Mouse (Mus musculus): ENCODE data around the gene Pds5b.
"Not testable (repeated sequence)": the region's sequence is repeated elsewhere in the genome, so short reads cannot be mapped to it uniquely, and the experiment has no call there.

The Pds5b gene

DNA sequence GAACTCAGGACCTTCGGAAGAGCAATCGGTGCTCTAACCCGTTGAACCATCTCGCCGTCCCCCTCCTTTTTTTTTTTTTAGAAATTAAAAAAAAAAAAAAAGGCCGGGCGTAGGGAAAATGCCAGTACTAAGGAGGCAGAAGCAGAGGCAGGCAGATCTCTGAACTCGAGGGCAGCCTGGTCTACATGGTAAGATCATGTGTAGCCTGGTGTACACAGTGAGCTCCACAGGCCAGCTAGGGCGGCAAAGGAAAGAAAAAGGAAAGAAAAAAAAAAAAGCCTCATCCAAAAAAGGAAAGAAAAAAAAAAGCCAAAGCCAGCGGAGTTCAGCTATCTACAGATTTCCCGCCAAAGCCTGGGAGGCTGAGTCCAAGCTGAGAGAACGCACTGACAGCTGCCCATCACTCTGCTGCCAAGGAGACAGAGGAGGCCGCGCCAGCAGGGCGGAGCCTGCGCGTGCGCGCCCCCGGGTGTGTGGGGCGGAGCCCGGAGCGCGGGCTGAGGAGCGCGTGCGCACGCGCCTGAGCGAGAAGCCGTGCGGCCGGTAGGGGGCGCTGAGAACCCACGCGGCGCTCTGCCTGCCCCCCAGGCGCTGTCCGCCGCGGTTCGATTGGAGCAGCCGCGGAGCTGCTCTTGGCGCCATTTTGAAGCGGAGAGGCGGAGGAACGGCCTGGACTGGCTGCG is at the start of gene Pds5b:
TSS of gene Pds5b (plus strand) at position 587 of the 683 bp plus-strand sequence.
- DNase-seq: peak; percentile 94

DNA sequence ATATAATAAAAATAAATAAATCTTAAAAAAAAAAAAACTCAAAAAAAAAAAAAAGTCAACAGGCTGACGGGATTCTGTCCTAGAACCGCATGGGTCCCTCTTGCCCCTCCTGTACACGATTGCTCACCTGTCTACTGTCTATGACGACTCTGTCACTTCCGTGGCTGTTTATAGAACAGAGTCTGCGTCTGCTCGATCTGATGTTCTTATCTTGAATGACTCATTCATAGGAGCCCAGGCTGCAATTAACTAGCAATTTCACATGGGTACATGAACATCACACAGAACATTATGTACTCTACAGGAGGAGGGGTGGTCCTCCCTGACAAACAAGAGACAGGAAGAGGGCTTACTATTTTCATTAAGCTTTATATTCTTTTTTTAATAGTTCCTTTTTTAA is 48.0 kb upstream of the Pds5b start:
- DNase-seq: no peak

DNA sequence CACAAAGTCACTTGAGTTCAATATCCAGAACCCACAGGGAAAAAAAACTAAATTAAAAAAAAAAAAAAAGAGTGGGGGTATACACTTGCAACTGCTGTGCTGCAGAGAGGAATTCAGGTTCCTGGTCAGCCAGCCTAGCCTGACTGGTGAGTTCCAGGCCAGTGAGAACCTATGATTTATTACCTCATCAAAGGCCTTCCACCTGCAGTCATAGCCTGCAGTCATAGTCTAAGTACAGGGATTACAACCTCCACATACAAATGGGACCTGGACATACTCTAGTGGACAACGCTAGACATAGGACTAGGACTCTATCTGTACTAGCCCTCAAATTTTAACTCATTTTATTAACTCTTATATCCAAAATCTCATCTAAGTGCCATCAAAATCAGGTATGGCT is 44.3 kb upstream of the Pds5b start:
- DNase-seq: no peak

DNA sequence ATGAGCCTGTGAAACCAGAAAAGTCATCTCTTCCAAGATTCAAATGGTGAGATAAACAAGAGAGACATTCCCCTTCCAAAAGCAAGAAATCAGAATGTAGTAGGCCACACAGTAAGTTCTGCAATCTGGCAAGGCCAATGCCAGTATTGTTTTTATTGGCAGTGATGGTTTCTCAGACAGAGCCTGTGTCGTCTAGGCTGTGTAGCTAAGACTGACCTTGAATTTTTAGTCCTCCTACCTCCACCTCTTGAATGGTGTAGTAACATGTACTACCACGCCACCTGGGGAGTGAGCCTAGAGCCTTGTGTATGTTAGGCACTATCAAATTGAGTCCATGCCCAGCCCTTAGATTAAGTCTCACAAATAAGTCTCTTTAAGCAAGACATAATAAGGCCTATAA is 43.8 kb upstream of the Pds5b start:
- no peak for DNase-seq

DNA sequence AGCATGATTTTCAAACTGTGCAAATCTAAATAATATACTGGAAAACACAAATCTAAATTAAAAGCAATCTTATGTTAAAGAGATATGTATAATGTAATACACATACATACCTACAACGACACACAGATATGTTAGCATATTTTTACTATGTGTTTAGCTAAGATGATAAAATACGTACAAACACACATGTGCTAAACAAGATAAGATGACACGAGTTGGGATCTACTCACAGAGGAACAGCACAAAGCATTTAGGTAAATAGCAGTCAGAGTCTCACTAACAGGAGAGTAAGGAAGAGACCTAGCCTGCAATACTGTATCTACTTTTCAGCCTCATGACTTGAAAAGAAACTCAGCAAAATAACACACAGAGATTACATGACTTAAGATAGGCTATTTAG is 32.1 kb upstream of the Pds5b start:
- no peak for DNase-seq

DNA sequence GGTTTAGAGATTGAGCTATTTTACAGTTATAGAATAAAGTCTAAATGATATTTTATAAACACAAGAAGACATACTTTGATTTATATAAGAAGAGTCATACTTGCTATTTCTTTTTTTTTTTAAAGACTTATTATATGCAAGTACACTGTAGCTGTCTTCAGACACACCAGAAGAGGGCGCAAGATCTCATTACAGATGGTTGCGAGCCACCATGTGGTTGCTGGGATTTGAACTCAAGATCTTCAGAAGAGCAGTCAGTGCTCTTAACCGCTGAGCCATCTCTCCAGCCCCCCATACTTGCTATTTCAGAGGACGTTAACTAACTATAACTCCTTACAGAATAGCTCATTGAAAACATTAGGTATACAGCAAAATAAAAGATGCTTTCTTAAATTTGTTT is 30.1 kb upstream of the Pds5b start:
- not testable (repeated sequence) for DNase-seq

DNA sequence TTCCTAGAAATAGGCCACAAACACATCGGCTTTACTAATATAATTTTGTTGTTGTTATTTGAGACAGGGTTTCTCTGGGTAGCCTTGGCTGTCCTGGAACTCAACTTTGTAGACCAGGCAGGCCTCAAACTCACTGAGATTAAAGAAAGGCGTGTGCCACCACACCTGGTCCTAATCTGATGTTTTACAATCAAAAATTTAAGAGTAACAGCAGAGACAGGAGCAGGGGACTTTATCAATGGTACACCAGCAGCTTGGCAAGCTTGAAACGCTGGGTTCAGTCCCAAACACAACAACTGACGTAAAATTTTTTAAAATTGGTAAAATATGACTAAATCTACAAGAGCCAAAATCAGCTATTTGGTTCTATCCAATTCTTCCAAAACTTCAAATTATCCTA is 28.6 kb upstream of the Pds5b start:
- DNase-seq: no peak

DNA sequence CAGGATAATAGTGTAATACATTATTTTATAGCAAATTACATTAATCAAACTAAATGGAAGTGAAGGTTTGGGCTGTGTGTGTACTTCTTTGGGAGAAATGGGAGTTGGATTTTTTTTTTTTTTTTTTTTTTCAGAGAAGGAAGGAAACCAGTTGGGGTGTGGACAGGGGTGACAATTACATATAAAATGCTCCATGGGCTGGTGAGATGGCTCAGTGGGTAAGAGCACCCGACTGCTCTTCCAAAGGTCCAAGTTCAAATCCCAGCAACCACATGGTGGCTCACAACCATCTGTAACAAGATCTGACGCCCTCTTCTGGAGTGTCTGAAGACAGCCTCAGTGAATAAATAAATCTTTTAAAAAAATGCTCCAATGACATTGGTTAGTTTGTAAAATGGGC is 21.0 kb upstream of the Pds5b start:
- no peak for DNase-seq

DNA sequence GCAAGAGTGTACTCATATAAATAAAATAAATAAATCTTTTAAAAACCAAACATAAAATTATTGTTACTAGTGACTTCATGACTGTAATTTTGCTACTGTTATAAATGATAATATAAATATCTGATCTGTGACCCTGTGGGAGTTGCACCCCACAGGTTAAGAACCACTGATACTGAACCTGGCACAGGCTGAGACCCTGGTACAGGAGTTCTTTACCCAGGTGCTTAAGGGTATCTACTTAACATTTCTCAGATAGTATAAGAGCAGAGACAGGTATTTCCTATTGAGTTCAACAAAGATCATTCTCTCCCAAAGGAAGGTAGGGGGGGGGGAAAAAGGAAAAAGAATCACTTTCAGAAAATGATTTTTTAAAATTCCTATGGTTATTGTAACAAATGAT is 19.0 kb upstream of the Pds5b start:
- no peak for DNase-seq

DNA sequence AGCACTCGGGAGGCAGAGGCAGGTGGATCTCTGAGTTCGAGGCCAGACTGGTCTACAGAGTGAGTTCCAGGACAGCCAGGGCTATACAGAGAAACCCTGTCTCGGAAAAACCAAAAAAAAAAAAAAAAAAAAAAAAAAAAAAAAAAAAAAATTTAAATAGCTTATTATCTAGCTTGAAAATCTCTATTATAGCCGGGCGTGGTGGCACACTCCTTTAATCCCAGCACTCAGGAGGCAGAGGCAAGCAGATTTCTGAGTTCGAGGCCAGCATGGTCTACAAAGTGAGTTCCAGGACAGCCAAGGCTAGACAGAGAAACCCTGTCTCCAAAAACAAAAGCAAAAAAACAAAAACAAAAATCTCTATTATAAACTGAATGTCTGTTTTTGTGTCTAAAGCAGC is 14.1 kb upstream of the Pds5b start:
- not testable (repeated sequence) for DNase-seq

DNA sequence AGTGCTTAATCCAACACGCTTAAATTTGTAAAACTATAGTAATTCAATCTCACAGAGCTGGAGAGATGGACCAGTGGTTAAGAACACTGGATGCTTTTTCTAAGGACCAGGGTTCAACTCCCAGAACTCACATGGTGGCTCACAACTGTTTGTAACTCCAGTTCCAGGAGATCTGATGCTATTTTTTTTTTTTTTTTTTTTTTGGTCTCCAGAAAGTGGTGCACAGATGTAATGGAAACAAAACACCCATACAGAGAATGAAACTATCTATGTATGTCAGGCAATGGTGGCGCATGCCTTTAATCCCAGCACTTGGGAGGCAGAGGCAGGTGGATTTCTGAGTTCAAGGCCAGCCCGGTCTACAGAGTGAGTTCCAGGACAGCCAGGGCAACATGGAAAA is 13.2 kb upstream of the Pds5b start:
- DNase-seq: not testable (repeated sequence)

DNA sequence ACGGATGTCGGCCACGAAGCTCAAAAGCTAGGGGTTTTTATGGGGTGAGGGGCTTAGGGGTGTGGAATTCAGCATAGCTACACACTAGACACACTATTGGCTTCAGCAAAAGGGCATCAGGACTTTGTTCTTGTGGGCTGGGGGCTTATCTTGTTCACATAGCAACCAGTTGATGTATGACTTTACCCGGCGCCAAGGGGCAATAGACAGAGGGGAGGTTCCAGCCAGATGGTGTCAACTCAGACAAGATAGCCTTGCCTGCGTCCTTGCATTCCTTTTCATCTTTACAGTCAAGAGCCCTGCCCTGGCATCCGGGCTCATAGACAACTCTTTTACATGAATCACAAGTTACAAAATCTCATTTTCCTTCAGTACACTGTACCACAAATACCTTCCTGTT is 9.6 kb upstream of the Pds5b start:
- not testable (repeated sequence) for DNase-seq

DNA sequence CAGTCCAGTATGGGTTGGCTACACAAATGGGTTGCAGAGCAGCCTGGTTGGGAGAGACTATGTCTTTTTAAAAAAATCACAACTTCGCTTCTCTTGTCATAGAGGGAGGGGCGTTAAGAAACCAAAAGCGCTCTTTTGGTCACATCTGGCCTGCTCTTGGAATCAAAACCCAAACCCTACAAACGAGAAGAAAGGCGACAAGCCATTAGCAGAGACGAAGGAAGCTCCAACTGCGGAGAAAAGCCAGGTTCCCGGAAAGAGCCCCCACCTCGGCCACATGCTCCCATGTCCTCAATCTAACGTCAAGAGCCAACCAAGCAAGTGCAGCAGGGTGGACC is 8.8 kb upstream of the Pds5b start:
- DNase-seq: no peak

DNA sequence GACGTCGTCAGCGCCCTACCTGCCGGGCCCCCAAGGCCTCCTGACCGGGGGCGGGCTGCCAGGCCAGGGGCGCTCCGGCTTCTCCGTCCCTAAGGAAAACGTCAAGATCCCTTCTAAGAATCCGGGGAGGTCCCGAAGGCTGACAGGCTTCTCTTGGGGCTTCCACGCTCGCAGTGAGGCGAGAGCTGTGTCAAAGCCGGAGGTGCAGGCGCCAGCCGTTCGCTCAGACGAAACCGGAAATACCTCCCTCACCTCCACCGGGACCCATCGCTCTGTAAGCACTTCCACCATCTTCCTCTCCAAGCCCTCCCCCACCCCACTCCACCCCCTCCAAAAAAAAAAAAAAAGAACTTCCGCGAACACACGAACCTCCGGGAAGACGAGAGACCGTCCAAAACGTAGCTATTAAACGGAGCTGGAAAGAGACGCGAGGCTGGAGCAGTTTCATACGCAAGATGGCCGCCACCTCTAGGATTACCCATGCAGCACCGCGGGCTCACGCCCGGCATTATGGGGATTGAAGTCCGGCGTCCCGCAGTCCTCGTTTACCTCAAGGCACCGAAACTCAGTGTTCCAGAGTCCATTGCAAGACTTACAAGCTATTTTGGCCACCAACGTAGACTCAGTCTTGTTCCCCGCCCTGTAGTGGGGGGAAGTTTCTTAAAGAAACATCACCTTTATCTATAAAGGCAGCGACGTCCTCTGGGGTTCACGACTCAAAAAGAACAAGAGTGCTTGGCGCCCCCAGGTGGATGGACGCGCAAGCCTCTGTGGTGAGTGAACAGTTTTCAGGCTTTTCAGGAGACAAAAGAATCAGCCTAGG is 8.2 kb upstream of the Pds5b start:
- peak; percentile 98 for DNase-seq

DNA sequence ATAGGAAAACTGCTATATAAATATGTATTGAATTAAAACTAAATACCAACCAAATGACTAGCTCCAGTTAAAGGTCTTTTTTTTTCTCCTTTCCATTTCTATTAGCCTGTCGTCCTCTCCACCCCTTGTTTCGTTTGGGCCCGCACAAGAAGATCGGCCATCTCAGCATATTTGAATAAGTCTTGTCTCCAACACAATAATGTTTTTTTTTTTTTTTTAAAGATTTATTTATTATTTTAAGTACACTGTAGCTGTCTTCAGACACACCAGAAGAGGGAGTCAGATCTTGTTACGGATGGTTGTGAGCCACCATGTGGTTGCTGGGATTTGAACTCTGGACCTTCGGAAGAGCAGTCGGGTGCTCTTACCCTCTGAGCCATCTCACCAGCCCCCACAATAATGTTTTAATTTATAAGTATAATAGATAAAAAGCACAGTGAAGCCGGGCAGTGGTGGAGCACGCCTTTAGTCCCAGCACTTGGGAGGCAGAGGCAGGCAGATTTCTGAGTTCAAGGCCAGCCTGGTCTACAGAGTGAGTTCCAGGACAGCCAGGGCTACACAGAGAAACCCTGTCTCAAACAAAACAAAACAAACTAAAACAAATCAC is 7.3 kb upstream of the Pds5b start, which contains the start of gene N4bp2l2:
TSS of gene N4bp2l2 (minus strand) at position 51 of the 607 bp plus-strand sequence.
- not testable (repeated sequence) for DNase-seq

DNA sequence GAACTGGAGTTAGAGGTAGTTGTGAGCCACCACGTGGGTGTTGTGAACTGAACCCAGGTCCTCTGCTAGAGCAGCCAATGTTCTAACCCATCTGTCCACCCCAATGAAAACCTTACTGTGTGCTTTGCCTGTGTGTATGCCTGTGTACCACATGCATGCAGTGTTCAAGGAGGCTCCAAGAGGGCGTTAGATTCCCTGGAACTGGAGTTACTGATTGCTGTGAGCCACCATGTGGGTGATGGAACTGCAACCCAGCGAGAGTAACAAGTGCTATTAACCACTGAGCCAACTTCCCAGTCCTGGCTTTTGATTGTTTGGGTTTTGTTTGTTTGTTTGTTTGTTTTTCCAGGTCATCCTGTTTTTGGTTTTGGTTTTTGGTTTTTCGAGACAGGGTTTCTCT is 4.8 kb upstream of the Pds5b start:
- DNase-seq: no peak

DNA sequence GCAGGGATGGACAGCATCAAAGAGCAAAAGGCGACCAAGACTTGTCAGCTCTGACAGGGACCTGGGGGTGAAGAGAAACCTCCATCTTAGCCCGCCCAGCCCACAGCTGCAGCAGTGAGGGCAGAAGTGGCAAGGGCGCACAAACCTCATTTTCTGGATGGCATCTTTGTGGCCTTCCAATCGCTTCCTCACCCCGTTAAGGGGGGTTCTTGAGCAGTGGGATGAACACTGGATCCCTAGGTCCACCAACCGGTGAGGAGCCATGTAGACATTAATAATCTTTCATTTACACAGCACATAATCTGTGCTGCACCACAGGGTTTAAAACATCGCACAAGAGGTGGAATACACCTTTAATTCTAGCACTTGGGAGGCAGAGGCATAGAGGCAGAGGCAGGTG is 1.2 kb upstream of the Pds5b start:
- DNase-seq: no peak

DNA sequence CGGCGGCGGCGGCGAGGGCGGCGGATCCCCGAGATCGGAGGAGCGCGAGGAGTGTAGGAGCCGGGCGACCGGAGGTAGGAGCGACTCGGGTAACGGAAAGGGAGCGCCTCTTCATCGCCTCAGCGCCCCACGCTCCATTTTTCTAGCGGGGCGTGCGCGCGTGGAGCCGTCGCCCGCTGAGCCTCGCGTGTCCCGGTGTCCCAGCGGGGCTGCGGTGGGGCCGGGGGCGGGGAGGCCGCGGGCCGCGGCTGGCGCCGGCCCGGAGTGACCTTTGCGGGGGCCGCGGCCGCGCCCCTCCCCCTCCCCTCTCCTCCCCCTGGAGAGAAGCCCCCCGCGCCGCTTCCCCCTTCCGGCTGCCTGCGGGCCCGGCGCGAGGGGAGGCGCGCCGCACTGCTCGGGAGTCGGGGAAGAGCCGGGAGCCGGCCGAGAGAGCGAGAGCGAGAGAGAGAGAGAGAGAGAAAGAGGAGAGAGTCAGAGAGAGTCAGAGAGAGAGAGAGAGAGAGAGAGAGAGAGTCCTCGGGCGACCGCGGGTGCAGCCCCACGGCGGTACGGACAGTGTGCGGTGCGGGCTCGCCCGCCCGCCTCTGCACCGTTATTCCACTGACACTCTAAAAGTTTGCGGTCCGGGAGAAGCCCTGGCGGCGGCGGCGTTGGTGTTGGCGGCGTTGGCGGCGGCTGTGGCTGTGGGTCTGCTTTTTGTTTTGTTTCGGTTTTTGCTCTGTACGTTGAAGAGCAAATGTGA is 512 bp downstream of the Pds5b start:
- DNase-seq: peak; percentile 23

DNA sequence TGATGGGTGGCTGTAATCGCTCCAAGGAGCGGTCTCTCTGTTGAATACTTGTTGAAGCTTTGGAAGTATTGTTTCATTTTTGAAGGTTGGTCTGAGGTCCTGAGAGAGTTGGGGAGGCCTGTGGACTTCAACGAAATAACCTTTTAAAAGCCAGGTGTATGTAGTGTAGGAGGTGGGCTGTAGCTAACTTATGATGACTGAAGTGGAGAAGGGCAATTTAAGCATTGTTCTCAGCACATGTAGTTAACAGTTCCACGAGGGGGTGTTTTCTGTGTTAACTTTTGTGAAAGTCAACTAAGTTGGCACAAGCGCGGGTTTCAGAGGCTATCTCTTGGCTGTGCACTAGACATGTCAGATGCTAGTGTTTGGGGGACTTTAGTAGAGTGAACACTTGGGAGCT is 1.3 kb downstream of the Pds5b start:
- DNase-seq: no peak

DNA sequence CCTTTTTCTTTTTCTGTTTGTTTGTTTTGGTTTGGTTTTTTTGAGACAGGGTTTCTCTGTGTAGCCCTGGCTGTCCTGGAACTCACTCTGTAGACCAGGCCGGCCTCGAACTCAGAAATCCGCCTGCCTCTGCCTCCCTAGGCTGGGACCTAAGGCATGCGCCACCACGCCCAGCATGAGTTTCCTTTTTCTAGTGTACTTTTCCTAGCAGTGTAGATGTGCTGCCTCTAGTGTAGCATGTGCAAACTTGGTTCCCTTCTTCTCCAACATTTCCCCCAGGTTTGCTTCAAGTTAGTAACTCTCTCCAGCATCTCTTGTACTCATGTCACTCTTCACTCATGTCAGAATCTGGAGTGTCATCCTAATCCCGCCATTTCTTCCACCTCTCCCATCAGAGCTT is 9.3 kb downstream of the Pds5b start:
- DNase-seq: not testable (repeated sequence)

DNA sequence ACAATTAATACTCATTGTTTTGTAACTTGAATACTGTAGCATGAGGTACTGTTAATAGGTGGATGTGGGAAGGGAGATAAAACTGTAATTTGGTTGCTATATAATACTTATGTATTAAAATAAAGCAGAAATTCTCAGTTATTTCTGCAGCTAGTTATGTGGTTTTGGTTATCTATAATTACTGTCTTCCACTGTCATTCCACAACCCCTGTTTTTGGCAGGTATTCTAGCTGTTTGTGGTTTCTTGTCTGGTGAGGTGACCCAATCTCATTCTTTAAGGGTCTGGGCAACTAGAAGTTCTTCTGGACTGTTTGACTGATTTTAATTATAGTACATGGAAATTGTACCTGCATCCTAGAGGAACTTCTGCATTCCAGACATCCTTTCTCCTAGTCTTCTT is 17.1 kb downstream of the Pds5b start:
- DNase-seq: no peak

DNA sequence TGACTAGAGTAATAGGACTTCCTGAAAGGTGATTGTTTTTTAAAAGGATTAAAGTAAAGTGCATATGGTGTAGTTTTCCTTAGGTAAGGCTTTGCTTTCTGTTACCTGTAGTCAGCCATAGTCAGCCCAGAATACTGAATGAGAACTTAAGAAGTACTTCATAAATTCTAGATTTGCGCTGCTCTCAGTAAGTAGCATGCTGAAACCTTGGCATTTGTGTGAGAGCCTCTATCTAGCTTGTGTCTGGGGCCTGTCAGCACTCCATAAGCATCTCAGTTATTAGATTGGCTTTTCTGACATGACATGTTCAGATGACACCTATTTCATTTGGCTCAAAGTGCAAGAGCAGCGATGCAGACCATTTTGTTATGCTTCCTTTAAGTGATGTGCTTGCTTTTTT is 19.7 kb downstream of the Pds5b start:
- DNase-seq: no peak

DNA sequence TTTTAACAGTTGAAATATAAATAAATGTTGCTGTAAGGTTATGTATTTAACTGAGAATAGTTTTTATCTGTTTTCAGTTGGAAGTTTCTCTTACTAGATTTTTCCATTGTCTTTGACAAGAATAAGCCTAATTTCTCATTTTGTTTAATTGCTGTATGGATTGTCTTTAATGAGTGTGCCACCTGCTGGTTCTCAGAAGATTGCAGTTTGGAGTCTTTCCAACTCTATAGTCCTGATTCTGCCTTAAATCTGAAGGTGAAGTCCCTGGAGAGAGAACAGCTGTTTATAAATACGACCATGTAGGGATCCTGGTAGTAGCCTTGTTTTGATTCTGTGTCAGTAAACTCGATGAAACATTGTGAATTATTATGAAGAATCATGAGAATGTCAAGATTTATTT is 29.2 kb downstream of the Pds5b start:
- peak; percentile 36 for DNase-seq
